Comparison of ENCODE assay signal across 8 mouse cellular contexts in genomic region chr11:98927438-98928076, GRCm38 (mm10). TPM values are rescaled to one million over a fixed set of nuclear protein-coding genes. Genes with fewer than 3 reads are reported as not detected.
DNase-seq lines count a peak whose midpoint lies in the region; ATAC-seq lines count a peak whose summit lies in the region.

Gene Rara (plus strand): TSS chr11:98927818.

- no peak for ATAC-seq in lung, embryonic 16.5 days (ENCODE audit: low read depth)
- peak; percentile 21; the same call in 1 of the 2 replicates for ATAC-seq in megakaryocyte progenitor cell, adult 5-6 weeks (replicated peaks; ENCODE audit: poor library complexity)
- no peak for ATAC-seq in erythroid progenitor cell, adult 5-6 weeks (replicated peaks; ENCODE audit: low FRiP score, poor library complexity, severe bottlenecking)

- WGBS in lung, embryonic 16.5 days, result 9% methylated on average over 21 of the region's 21 CpGs

- H3K27me3 ChIP-seq in lung, embryonic 16.5 days (ENCODE audit: control insufficient read depth, insufficient read depth, low read depth, low read length), result no peaks in the 10 kb centered on the region

- no peak for DNase-seq in lung, adult 18-20 months
- DNase-seq in brain, adult 2 months (ENCODE audit: low read depth, low spot score), result peak; percentile 94
- DNase-seq in gastrocnemius, postnatal 4 days (ENCODE audit: low spot score in 2 of 2), result no peak
- DNase-seq in kidney, postnatal 10 days, result peak; percentile 61
- no peak for DNase-seq in frontal cortex, postnatal 25 days (ENCODE audit: low spot score in 2 of 2)

- peak within 1 kb of the TSS; percentile 82 for H3K9ac ChIP-seq in lung, embryonic 16.5 days (ENCODE audit: low read length)

- peak within 1 kb of the TSS; percentile 67 for H3K4me3 ChIP-seq in lung, embryonic 16.5 days (ENCODE audit: low read length)

- H3K27ac ChIP-seq in lung, embryonic 16.5 days (ENCODE audit: low read length), result peak within 1 kb of the TSS; percentile 97

- peak within 1 kb of the TSS; percentile 61 for H3K4me2 ChIP-seq in lung, embryonic 16.5 days (ENCODE audit: low read depth, low read length)

- no peaks in the 10 kb centered on the region for H3K9me3 ChIP-seq in lung, embryonic 16.5 days (ENCODE audit: control insufficient read depth, low read length)

- no peaks in the 10 kb centered on the region for H3K36me3 ChIP-seq in lung, embryonic 16.5 days (ENCODE audit: control insufficient read depth, insufficient read depth, low read length)

- peaks cover 87% of the 10 kb centered on the region for H3K4me1 ChIP-seq in lung, embryonic 16.5 days (replicated peaks; ENCODE audit: control insufficient read depth, insufficient read depth, low read length)

RNA-seq across cellular contexts. Expression of gene Rara, which starts in this region (rescaled TPM):
- polyA plus RNA-seq in lung, embryonic 16.5 days (2015; fragmentation: Nextera tagmentation; extraction: Ambion mirVana), result 35.4 and 37.2 TPM in 2 replicates
- 10 to 100 TPM; 44.6 to 45.9 TPM for total RNA-seq in gastrocnemius, postnatal 4 days (2021)
- total RNA-seq in megakaryocyte progenitor cell, adult 5-6 weeks (2015), result 4.4 and 5.9 TPM in 2 replicates
- 1.6 and 2.2 TPM in 2 replicates for total RNA-seq in megakaryocyte progenitor cell, adult 5-6 weeks (2017)
- 4.3 and 18.4 TPM in 2 replicates for total RNA-seq in erythroid progenitor cell, adult 5-6 weeks (2015; ENCODE audit: low replicate concordance)
- total RNA-seq in erythroid progenitor cell, adult 5-6 weeks (2017; ENCODE audit: low replicate concordance), result 0.51 and 1.4 TPM in 2 replicates

Comparison
In these comparisons a context has a peak if more than half of its experiments do, and no peak if none do; other contexts are left out.
1. DNase-seq: peak in brain, adult 2 months (single experiment) and kidney, postnatal 10 days (single experiment); none in lung, adult 18-20 months (0 of 2), gastrocnemius, postnatal 4 days (0 of 2) and frontal cortex, postnatal 25 days (0 of 2).